Mouse (Mus musculus): Measurements from ENCODE around the gene Zfp652. TPM values are rescaled to one million over a fixed set of nuclear protein-coding genes. Genes with fewer than 3 reads are reported as not detected.

Gene Zfp652
- polyA plus RNA-seq, 1 experiment from 2014 or later, result 23.2 TPM

GRCm38 (mm10) chr11:95834143-95834667, 121.7 kb downstream of the Zfp652 start:
- ATAC-seq (ENCODE audit: low read depth), result peak; percentile 30
- H3K4me3 ChIP-seq (ENCODE audit: low read length), result 0 out of 2 replicates have a peak overlapping the region, but pooled peaks have one; percentile 2
- H3K27me3 ChIP-seq (ENCODE audit: control insufficient read depth, insufficient read depth, low read depth, low read length), result peaks cover 53% of the 10 kb centered on the region
- no peaks in the 10 kb centered on the region for H3K9me3 ChIP-seq (ENCODE audit: control insufficient read depth, low read length)
- H3K36me3 ChIP-seq (ENCODE audit: control insufficient read depth, insufficient read depth, low read length), result no peaks in the 10 kb centered on the region
- peak overlapping the region; percentile 32; the same call in 1 of the 2 replicates for H3K27ac ChIP-seq (ENCODE audit: low read length)
- 8% methylated on average over 22 of the region's 22 CpGs for WGBS
- H3K4me1 ChIP-seq (replicated peaks; ENCODE audit: control insufficient read depth, insufficient read depth, low read length), result peaks cover 54% of the 10 kb centered on the region
- peak overlapping the region; percentile 40 for H3K4me2 ChIP-seq (ENCODE audit: low read depth, low read length)
- 0 out of 2 replicates have a peak overlapping the region, but pooled peaks have one; percentile 29 for H3K9ac ChIP-seq (ENCODE audit: low read length)

- H3K4me1 ChIP-seq (replicated peaks; ENCODE audit: control insufficient read depth, insufficient read depth, low read length), result peaks cover 53% of the 10 kb centered on the region
- peak overlapping the region; percentile 18 for H3K27ac ChIP-seq (ENCODE audit: low read length)
- no peaks in the 10 kb centered on the region for H3K9me3 ChIP-seq (ENCODE audit: control insufficient read depth, low read length)
- H3K4me2 ChIP-seq (ENCODE audit: low read depth, low read length), result peak overlapping the region; percentile 40
- no peak for ATAC-seq (ENCODE audit: low read depth)
- H3K27me3 ChIP-seq (ENCODE audit: control insufficient read depth, insufficient read depth, low read depth, low read length), result peaks cover 45% of the 10 kb centered on the region
- 0 out of 2 replicates have a peak overlapping the region, but pooled peaks have one; percentile 29 for H3K9ac ChIP-seq (ENCODE audit: low read length)
- no peaks in the 10 kb centered on the region for H3K36me3 ChIP-seq (ENCODE audit: control insufficient read depth, insufficient read depth, low read length)
- 13% methylated on average over 15 of the region's 15 CpGs for WGBS
- H3K4me3 ChIP-seq (ENCODE audit: low read length), result no peak overlapping the region
These were observed 122.6 kb downstream of the Zfp652 start for GRCm38 (mm10) chr11:95834742-95835710.

GRCm38 (mm10) chr11:95835832-95836231, 123.4 kb downstream of the Zfp652 start:
- 29% methylated on average over 6 of the region's 6 CpGs for WGBS
- H3K27me3 ChIP-seq (ENCODE audit: control insufficient read depth, insufficient read depth, low read depth, low read length), result peaks cover 37% of the 10 kb centered on the region
- no peaks in the 10 kb centered on the region for H3K36me3 ChIP-seq (ENCODE audit: control insufficient read depth, insufficient read depth, low read length)
- ATAC-seq (ENCODE audit: low read depth), result no peak
- peaks cover 45% of the 10 kb centered on the region for H3K4me1 ChIP-seq (replicated peaks; ENCODE audit: control insufficient read depth, insufficient read depth, low read length)
- H3K27ac ChIP-seq (ENCODE audit: low read length), result peak overlapping the region; percentile 14
- no peak overlapping the region; the same call in 1 of the 2 replicates for H3K4me2 ChIP-seq (ENCODE audit: low read depth, low read length)
- H3K9ac ChIP-seq (ENCODE audit: low read length), result no peak overlapping the region
- no peak overlapping the region for H3K4me3 ChIP-seq (ENCODE audit: low read length)
- no peaks in the 10 kb centered on the region for H3K9me3 ChIP-seq (ENCODE audit: control insufficient read depth, low read length)

GRCm38 (mm10) chr11:95836433-95836832, 124.0 kb downstream of the Zfp652 start:
- ATAC-seq (ENCODE audit: low read depth), result peak; percentile 10; the same call in 1 of the 2 replicates
- H3K9me3 ChIP-seq (ENCODE audit: control insufficient read depth, low read length), result no peaks in the 10 kb centered on the region
- H3K36me3 ChIP-seq (ENCODE audit: control insufficient read depth, insufficient read depth, low read length), result no peaks in the 10 kb centered on the region
- no peak overlapping the region for H3K9ac ChIP-seq (ENCODE audit: low read length)
- H3K4me3 ChIP-seq (ENCODE audit: low read length), result no peak overlapping the region
- no peak overlapping the region for H3K4me2 ChIP-seq (ENCODE audit: low read depth, low read length)
- H3K27me3 ChIP-seq (ENCODE audit: control insufficient read depth, insufficient read depth, low read depth, low read length), result peaks cover 30% of the 10 kb centered on the region
- H3K4me1 ChIP-seq (replicated peaks; ENCODE audit: control insufficient read depth, insufficient read depth, low read length), result peaks cover 40% of the 10 kb centered on the region
- H3K27ac ChIP-seq (ENCODE audit: low read length), result peak overlapping the region; percentile 84
- 29% methylated on average over 6 of the region's 6 CpGs for WGBS

GRCm38 (mm10) chr11:95837059-95837458, 124.6 kb downstream of the Zfp652 start, which contains the start of gene Gngt2:
TSS of gene Gngt2 (plus strand) at chr11:95837216.
- peaks cover 26% of the 10 kb centered on the region for H3K27me3 ChIP-seq (ENCODE audit: control insufficient read depth, insufficient read depth, low read depth, low read length)
- H3K36me3 ChIP-seq (ENCODE audit: control insufficient read depth, insufficient read depth, low read length), result no peaks in the 10 kb centered on the region
- peak within 1 kb of the TSS; percentile 13 for H3K4me2 ChIP-seq (ENCODE audit: low read depth, low read length)
- peak; percentile 73 for ATAC-seq (ENCODE audit: low read depth)
- H3K4me3 ChIP-seq (ENCODE audit: low read length), result no peak within 1 kb of the TSS
- no peaks in the 10 kb centered on the region for H3K9me3 ChIP-seq (ENCODE audit: control insufficient read depth, low read length)
- H3K27ac ChIP-seq (ENCODE audit: low read length), result peak within 1 kb of the TSS; percentile 84
- 15% methylated on average over 10 of the region's 10 CpGs for WGBS
- no peak within 1 kb of the TSS for H3K9ac ChIP-seq (ENCODE audit: low read length)
- peaks cover 40% of the 10 kb centered on the region for H3K4me1 ChIP-seq (replicated peaks; ENCODE audit: control insufficient read depth, insufficient read depth, low read length)

- H3K4me3 ChIP-seq (ENCODE audit: low read length), result no peak overlapping the region
- peaks cover 10% of the 10 kb centered on the region; the same call in 1 of the 2 replicates for H3K27me3 ChIP-seq (ENCODE audit: control insufficient read depth, insufficient read depth, low read depth, low read length)
- no peak overlapping the region for H3K4me2 ChIP-seq (ENCODE audit: low read depth, low read length)
- WGBS, result 68% methylated on average over 4 of the region's 4 CpGs
- H3K36me3 ChIP-seq (ENCODE audit: control insufficient read depth, insufficient read depth, low read length), result no peaks in the 10 kb centered on the region
- no peak overlapping the region; the same call in 1 of the 2 replicates for H3K9ac ChIP-seq (ENCODE audit: low read length)
- H3K9me3 ChIP-seq (ENCODE audit: control insufficient read depth, low read length), result no peaks in the 10 kb centered on the region
- ATAC-seq (ENCODE audit: low read depth), result no peak
- H3K27ac ChIP-seq (ENCODE audit: low read length), result 0 out of 2 replicates have a peak overlapping the region, but pooled peaks have one; percentile 41
- peaks cover 40% of the 10 kb centered on the region for H3K4me1 ChIP-seq (replicated peaks; ENCODE audit: control insufficient read depth, insufficient read depth, low read length)
These were observed 126.1 kb downstream of the Zfp652 start for GRCm38 (mm10) chr11:95838598-95838997.

- ATAC-seq (ENCODE audit: low read depth), result no peak
These were observed 126.8 kb downstream of the Zfp652 start for GRCm38 (mm10) chr11:95838999-95839868.

GRCm38 (mm10) chr11:95840694-95841497, 128.4 kb downstream of the Zfp652 start:
- H3K36me3 ChIP-seq (ENCODE audit: control insufficient read depth, insufficient read depth, low read length), result no peaks in the 10 kb centered on the region
- peak overlapping the region; percentile 46 for H3K4me3 ChIP-seq (ENCODE audit: low read length)
- 67% methylated on average over 5 of the region's 5 CpGs for WGBS
- H3K9ac ChIP-seq (ENCODE audit: low read length), result peak overlapping the region; percentile 58
- ATAC-seq (ENCODE audit: low read depth), result no peak
- peak overlapping the region; percentile 69; the same call in 1 of the 2 replicates for H3K27ac ChIP-seq (ENCODE audit: low read length)
- peaks cover 20% of the 10 kb centered on the region for H3K4me1 ChIP-seq (replicated peaks; ENCODE audit: control insufficient read depth, insufficient read depth, low read length)
- H3K4me2 ChIP-seq (ENCODE audit: low read depth, low read length), result peak overlapping the region; percentile 40
- no peaks in the 10 kb centered on the region for H3K27me3 ChIP-seq (ENCODE audit: control insufficient read depth, insufficient read depth, low read depth, low read length)
- no peaks in the 10 kb centered on the region for H3K9me3 ChIP-seq (ENCODE audit: control insufficient read depth, low read length)

More at GRCm38 (mm10) chr11:95838999-95839868, 126.8 kb downstream of the Zfp652 start:
- Histone ChIP-seq H3K4me3 (ENCODE audit: low read length) (no peak overlapping the region), H3K4me1 (replicated peaks; ENCODE audit: control insufficient read depth, insufficient read depth, low read length) (peaks cover 35% of the 10 kb centered on the region), H3K27ac (ENCODE audit: low read length) (0 out of 2 replicates have a peak overlapping the region, but pooled peaks have one; percentile 41), H3K9me3 (ENCODE audit: control insufficient read depth, low read length) (no peaks in the 10 kb centered on the region), H3K4me2 (ENCODE audit: low read depth, low read length) (no peak overlapping the region), H3K36me3 (ENCODE audit: control insufficient read depth, insufficient read depth, low read length) (no peaks in the 10 kb centered on the region), H3K9ac (ENCODE audit: low read length) (no peak overlapping the region; the same call in 1 of the 2 replicates), H3K27me3 (ENCODE audit: control insufficient read depth, insufficient read depth, low read depth, low read length) (peaks cover 5% of the 10 kb centered on the region; the same call in 1 of the 2 replicates)
- 72% methylated on average over 8 of the region's 8 CpGs for WGBS
